Mouse (Mus musculus) embryo, embryonic 10.5 days (tissue): ENCODE measurements around the gene Tmem125.
"Not testable (repeated sequence)": the region's sequence is repeated elsewhere in the genome, so short reads cannot be mapped to it uniquely, and the experiment has no call there.

Experiments used
- DNase-seq: peaks from one replicate; pipeline ENCODE4 v3.0.0-alpha.2; 2015; ENCODE audit warnings: low spot score

Gene Tmem125

GRCm38 (mm10) chr4:118535610-118536009 is 8.2 kb downstream of the Tmem125 start:
- DNase-seq = no peak

DNA sequence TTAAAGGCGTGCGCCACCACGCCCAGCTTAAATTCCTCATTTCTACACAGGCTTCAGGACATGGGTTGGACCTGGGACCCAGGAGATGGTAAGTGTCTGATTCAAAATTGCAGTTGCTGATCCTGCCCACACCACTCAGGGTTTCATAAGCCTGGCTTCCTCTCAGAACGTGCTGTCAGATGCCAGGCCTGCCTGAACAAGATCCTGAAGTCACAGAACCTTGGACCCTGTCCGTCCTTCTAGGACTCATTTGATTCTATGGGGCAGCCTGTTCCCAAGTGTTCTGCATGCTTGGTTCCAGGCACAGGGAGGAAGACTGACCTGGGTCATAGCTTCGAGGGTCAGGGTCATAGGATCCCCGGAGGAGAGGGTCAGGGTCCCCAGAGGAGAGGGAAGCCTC is 10.2 kb downstream of the Tmem125 start:
- DNase-seq = no peak

DNA sequence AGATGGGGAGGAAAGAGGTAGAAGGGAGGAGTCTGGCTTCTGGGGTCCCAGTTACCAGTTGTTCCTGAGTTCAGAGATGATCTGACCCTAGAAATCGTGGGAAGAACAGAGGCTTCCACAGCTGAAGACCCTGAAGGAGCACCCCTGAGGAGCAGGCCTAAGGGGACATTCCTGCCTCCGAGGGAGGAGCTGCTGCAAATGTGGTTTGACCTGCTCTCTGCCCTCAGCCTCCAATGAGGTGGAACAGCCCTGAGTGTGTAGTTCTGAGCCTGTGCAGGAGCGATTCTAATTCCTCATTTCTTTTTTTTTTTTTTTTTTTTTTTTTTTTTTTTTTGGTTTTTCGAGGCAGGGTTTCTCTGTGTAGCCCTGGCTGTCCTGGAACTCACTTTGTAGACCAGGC is 10.7 kb downstream of the Tmem125 start:
- no peak for DNase-seq

GRCm38 (mm10) chr4:118532663-118533062 is 11.2 kb downstream of the Tmem125 start:
- DNase-seq = no peak

DNA sequence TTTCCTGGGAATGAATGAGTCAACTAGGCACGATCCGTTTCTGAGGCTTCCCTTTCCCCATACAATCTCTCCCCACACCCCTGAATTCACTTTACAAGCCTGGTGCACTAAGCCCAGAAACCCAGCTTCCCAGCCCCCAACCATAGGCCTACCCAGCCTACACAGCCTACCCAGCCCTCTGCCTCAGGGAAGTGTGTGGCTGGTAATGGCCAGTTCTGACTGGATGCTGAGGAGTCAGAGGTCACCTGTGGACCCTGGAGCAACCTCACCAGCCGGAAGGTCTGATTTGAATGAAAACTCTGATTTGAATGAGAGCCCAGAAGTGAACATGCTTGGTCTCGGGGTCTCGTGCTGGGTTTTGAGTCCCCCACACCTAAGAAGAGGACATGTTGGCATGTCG is 16.1 kb downstream of the Tmem125 start:
- DNase-seq = no peak

GRCm38 (mm10) chr4:118527335-118527681 is 16.5 kb downstream of the Tmem125 start:
- DNase-seq = no peak

GRCm38 (mm10) chr4:118526408-118527334 is 17.2 kb downstream of the Tmem125 start, which contains the start of gene 2610528J11Rik:
TSS of gene 2610528J11Rik (plus strand) at chr4:118526999.
- no peak for DNase-seq

DNA sequence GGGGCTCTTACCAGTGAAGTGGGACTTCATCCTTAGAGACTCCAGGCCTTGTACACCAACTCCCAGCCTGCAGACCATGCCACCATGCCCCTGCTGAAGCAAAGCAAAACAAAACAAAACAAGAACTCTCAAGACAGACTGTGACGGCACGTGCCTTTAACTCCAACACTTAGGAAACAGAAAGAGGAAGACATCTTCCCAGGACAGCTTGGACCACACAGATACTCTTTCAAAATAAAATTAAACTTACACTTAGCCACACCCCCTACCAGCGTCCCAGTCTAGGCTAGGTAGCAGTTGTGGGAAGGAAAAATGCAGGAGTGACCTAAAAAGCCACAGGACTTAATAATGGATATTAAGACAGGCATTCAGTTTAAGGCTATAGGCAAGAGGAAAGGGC is 18.1 kb downstream of the Tmem125 start:
- DNase-seq = no peak

DNA sequence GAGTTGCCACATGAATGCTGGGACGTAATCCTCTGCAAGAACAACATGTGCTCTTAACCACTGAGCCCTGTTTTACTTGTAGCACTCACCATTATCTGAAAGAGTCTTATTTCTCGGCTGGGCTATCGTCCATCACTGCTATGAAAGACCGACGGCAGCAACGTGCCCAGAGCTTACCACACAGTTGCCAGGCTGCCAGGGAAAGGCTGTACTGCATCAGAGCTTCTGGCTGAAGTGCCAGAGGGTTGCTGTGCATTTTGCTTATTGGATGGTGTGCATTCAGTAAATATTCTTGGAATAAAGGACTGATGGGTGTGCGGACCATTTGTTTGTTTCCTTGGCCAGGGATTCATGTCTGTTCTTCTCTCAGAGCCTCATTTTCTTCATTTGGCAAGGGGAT is 19.9 kb downstream of the Tmem125 start:
- DNase-seq = no peak

DNA sequence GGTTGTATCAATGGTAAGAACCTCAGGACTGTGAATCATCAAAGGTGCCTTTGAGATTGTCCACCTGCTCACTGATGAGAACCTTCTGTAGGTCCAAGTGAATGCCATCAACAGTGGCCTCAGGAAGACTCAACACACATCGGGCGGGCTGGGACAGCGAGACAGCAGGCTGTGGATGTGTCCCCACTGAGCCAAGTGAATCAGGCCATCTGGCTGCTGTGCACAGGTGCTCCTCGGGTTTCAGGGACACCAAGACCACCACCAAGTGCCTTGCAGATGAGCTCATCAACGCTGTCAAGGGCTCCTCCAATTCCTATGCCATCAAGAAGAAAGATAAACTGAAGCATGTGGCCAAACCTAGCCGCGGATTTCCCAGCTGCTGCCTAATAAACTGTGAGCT is 21.6 kb downstream of the Tmem125 start:
- DNase-seq = no peak

DNA sequence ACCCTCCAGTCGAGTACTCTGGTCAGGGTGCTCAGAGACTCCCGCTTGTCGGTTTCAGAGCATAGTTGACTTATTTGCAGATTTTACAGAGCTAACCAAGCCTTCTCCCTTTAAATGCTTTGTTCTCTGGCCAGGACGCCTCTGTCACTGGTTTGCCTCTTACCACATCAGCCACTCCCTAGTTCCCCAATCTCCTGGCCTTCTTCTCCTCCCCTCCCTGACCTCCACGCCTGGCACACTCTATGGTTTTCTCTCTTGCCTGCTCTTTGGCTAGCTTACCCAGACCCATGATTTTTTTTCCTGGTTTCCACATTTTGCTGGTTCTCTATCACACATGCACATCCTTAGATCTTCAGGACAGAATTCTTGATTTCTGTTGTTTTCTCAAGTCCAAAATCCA is 25.6 kb downstream of the Tmem125 start:
- no peak for DNase-seq

- no peak for DNase-seq
These were observed 26.2 kb downstream of the Tmem125 start for GRCm38 (mm10) chr4:118517497-118518146.

- peak; percentile 62 for DNase-seq
These were observed 26.9 kb downstream of the Tmem125 start for GRCm38 (mm10) chr4:118516699-118517496.

DNA sequence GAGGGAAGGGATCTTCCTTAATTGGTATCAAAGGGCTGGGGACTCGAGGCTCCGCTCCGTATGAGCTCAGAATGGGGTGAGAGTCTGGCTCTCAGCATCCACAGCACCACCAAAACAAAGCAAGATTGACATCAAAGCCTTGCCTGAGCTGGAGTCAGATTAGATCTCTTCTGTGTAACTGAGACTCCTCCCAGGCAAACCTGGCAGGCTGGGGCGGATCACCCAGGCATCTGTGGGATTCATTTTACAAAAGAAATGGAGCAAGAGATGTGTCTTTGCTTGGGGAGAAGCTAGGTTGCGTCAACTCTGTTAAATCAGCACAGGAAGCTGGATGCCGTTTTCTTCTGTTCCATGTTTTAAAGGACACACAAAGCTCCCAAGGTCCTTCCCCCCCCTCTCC is 34.8 kb downstream of the Tmem125 start:
- DNase-seq = peak; percentile 39

DNA sequence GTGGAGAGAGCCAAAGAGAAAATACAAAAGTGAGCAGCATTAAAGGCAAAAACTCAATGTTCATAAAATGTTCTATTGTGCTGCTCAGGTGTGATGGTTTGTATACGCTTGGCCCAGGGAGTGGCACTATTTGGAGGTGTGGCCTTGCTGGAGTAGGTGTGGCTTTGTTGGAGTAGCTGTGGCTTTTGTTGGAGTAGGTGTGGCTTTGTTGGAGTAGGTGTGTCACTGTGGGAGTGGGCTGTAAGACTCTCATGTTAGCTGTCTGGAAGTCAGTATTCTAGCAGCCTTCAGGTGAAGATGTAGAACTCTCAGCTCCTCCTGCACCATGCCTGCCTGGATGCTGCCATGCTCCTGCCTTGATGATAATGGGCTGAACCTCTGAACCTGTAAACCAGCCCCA is 36.7 kb downstream of the Tmem125 start:
- not testable (repeated sequence) for DNase-seq

- no peak for DNase-seq
These were observed 38.3 kb downstream of the Tmem125 start for GRCm38 (mm10) chr4:118505551-118505950.

DNA sequence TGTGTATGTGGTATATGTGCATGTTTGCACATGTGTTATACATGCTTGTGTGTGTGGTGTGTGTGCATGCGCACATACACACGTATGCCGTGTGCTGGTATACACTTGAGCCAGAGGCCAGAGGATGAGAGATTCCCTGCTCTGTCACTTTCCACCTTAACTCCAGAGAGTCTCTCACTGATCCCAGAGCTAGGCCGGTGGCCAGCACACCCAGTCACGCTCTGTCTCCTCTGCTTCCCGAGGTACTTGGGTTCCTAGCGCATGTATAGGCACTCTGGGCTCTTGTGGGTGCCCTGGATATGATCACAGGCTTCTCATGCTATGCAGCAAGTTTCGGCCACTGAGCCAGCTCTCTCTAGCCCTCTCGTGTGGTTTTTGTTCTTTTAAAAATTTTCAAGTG is 43.1 kb downstream of the Tmem125 start:
- DNase-seq = no peak

- DNase-seq = no peak
These were observed 43.6 kb downstream of the Tmem125 start for GRCm38 (mm10) chr4:118500171-118500724.
